Mouse (Mus musculus) adrenal gland, adult 10 weeks (tissue): ENCODE data around the gene Hyal4. TPM values are rescaled to one million over a fixed set of nuclear protein-coding genes. Genes with fewer than 3 reads are reported as not detected.

Experiments
- polyA plus RNA-seq: library from polyadenylated mRNA; stranded (reverse); fragments of 350-450 nt; fragmentation: Illumina TruSeq; extraction: RNeasy Lipid Tissue Mini Kit (QIAGEN cat#74804); gene quantifications from one replicate; pipeline ENCODE4 v1.2.3, GENCODE M21; 2014; ENCODE audit warnings: low read depth, low replicate concordance

Hyal4 gene
- polyA plus RNA-seq = not detected

DNA sequence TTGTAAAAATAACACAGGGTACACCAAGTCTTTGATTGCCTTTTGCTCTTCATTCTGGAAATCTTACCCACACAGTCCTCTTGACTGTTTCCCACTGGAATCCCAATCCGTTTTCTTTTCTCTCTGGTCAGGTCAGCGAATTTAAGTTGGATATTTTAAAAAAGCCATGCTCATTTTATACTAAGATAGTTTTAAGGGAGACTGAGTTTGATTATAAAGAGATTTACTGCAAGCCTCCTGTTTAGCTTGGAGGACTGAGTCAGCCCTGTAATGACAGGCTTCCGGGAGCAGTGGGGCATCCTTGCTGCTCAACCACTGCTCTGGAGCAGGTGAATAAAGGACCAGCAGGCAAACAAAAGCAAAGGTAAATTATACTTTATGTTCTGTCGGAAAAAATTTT, at the start of gene Hyal4:
Hyal4 (plus strand) TSS at position 301 of the 400 bp plus-strand sequence.

GRCm38 (mm10) chr6:24732945-24733344, 15.2 kb upstream of the Hyal4 start, which contains the start of gene Hyal6:
Gene Hyal6 (plus strand): TSS chr6:24733245.

DNA sequence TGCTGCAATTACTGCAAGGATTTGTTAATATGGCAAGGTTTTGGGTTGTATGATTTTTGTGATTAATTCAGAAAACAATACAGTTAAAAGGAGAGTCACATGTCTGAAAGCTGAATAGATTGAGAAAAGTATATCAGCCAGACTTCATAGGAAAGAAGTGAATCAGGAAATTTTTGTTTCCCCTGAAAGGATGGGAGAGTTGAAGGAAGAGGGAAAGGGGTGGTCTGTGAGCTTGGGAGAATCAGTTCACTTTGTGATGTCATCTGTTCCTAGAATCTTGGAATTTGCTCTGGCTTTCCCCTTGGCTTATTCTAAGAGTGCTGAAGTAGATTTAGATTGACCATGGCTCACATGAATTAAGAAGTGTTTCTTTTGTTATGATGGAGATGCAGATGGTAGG, 42.8 kb downstream of the Hyal4 start, which contains the start of gene Spam1:
Spam1 (plus strand) TSS at position 301 of the 400 bp plus-strand sequence.

Other genes with a start within 250 kb of the Hyal4 start
- 0.87 TPM for gene Iqub, start 233.3 kb upstream of the Hyal4 start, polyA plus RNA-seq
- 258 TPM for gene Ndufa5, start 220.3 kb upstream of the Hyal4 start, polyA plus RNA-seq
- 0.52 TPM for gene Asb15, start 220.2 kb upstream of the Hyal4 start, polyA plus RNA-seq
- gene Lmod2, start 150.6 kb upstream of the Hyal4 start, polyA plus RNA-seq = 0.41 TPM
- 165 TPM for gene Wasl, start 83.3 kb upstream of the Hyal4 start, polyA plus RNA-seq
- gene Hyal6, start 15.1 kb upstream of the Hyal4 start, polyA plus RNA-seq = not detected
- gene Spam1, start 42.9 kb downstream of the Hyal4 start, polyA plus RNA-seq = not detected
- gene Hyal5, start 109.7 kb downstream of the Hyal4 start, polyA plus RNA-seq = not detected
- 0.64 TPM for gene Tmem229a, start 208.0 kb downstream of the Hyal4 start, polyA plus RNA-seq